Mouse (Mus musculus) induced T-regulatory cell, adult 2 months (primary cell): ENCODE data around the gene 1700003F12Rik.

Source experiments
- DNase-seq: peaks from one replicate; pipeline ENCODE4 v3.0.0-alpha.2; 2012; ENCODE audit warnings: low read depth

Gene 1700003F12Rik

GRCm38 (mm10) chr2:154546711-154547110 lies at the start of gene 1700003F12Rik:
TSS of gene 1700003F12Rik (plus strand) at chr2:154547085.
- no peak for DNase-seq

GRCm38 (mm10) chr2:154498571-154498970 lies 48.3 kb upstream of the 1700003F12Rik start:
- DNase-seq, result no peak

- DNase-seq, result no peak
Measured at GRCm38 (mm10) chr2:154499717-154500247, 47.1 kb upstream of the 1700003F12Rik start.

- no peak for DNase-seq
Measured at GRCm38 (mm10) chr2:154500758-154501157, 46.1 kb upstream of the 1700003F12Rik start.

- DNase-seq, result no peak
Measured at GRCm38 (mm10) chr2:154507076-154507475, 39.8 kb upstream of the 1700003F12Rik start.

GRCm38 (mm10) chr2:154507566-154508283 lies 39.2 kb upstream of the 1700003F12Rik start:
- DNase-seq, result peak; percentile 9

GRCm38 (mm10) chr2:154508450-154508849 lies 38.4 kb upstream of the 1700003F12Rik start:
- DNase-seq, result no peak

GRCm38 (mm10) chr2:154510141-154510540 lies 36.7 kb upstream of the 1700003F12Rik start:
- DNase-seq, result no peak

GRCm38 (mm10) chr2:154516944-154517343 lies 29.9 kb upstream of the 1700003F12Rik start:
- no peak for DNase-seq

- DNase-seq, result no peak
Measured at GRCm38 (mm10) chr2:154517424-154517823, 29.5 kb upstream of the 1700003F12Rik start.

GRCm38 (mm10) chr2:154521449-154521848 lies 25.4 kb upstream of the 1700003F12Rik start:
- no peak for DNase-seq

GRCm38 (mm10) chr2:154522334-154522733 lies 24.6 kb upstream of the 1700003F12Rik start:
- DNase-seq, result no peak

GRCm38 (mm10) chr2:154525285-154525684 lies 21.6 kb upstream of the 1700003F12Rik start:
- no peak for DNase-seq

- no peak for DNase-seq
Measured at GRCm38 (mm10) chr2:154526531-154526930, 20.4 kb upstream of the 1700003F12Rik start.

GRCm38 (mm10) chr2:154532888-154533287 lies 14.0 kb upstream of the 1700003F12Rik start:
- no peak for DNase-seq

- no peak for DNase-seq
Measured at GRCm38 (mm10) chr2:154534704-154535270, 12.1 kb upstream of the 1700003F12Rik start.

GRCm38 (mm10) chr2:154538310-154538709 lies 8.6 kb upstream of the 1700003F12Rik start:
- no peak for DNase-seq

- DNase-seq, result no peak
Measured at GRCm38 (mm10) chr2:154538710-154539109, 8.2 kb upstream of the 1700003F12Rik start.

GRCm38 (mm10) chr2:154539720-154540119 lies 7.2 kb upstream of the 1700003F12Rik start:
- DNase-seq, result peak; percentile 38

GRCm38 (mm10) chr2:154541630-154542029 lies 5.3 kb upstream of the 1700003F12Rik start:
- DNase-seq, result no peak

GRCm38 (mm10) chr2:154543567-154544347 lies 3.1 kb upstream of the 1700003F12Rik start:
- no peak for DNase-seq

GRCm38 (mm10) chr2:154548688-154549087 lies 1.8 kb downstream of the 1700003F12Rik start:
- DNase-seq, result no peak
